Mouse (Mus musculus) kidney, adult 2 months (tissue): Measurements from ENCODE around the gene Slc24a5. TPM values are rescaled to one million over a fixed set of nuclear protein-coding genes. Genes with fewer than 3 reads are reported as not detected.

Source experiments
- DNase-seq: peaks from one replicate; pipeline ENCODE4 v3.0.0; 2021
- H3K27ac ChIP-seq: fragments of 200-500 bp; 2 replicates; pipeline ENCODE4 v1.5.1; 2012; ENCODE audit warnings: low read depth, low read length, control low read depth, inconsistent platforms; ENCODE audit not compliant: insufficient read depth
- H3K27me3 ChIP-seq: fragments of 200-500 bp; replicated peaks from 2 replicates; pipeline ENCODE4 v1.6.1; 2012; ENCODE audit warnings: mild to moderate bottlenecking, moderate library complexity, low read length, inconsistent platforms; ENCODE audit not compliant: control insufficient read depth, insufficient read depth
- H3K36me3 ChIP-seq: fragments of 200-500 bp; 2 replicates; pipeline ENCODE4 v1.6.1; 2012; ENCODE audit warnings: mild to moderate bottlenecking, moderate library complexity, low read length, inconsistent platforms; ENCODE audit not compliant: control insufficient read depth, insufficient read depth
- H3K4me1 ChIP-seq: fragments of 200-500 bp; 2 replicates; pipeline ENCODE4 v1.6.1; 2011; ENCODE audit warnings: low read length; ENCODE audit not compliant: control insufficient read depth, insufficient read depth
- H3K4me3 ChIP-seq: fragments of 200-500 bp; 2 replicates; pipeline ENCODE4 v1.5.1; 2011; ENCODE audit warnings: mild to moderate bottlenecking, low read depth, low read length, control low read depth; ENCODE audit not compliant: insufficient read depth
- CTCF ChIP-seq: fragments of 200-500 bp; conservative IDR thresholded peaks from 2 replicates; pipeline ENCODE4 v1.5.1; 2011; ENCODE audit warnings: low read depth, mild to moderate bottlenecking, control low read depth, low read length, moderate library complexity, mixed read lengths; ENCODE audit not compliant: insufficient read depth, insufficient read length
- POLR2A ChIP-seq: fragments of 200-500 bp; IDR thresholded peaks from one replicate; pipeline ENCODE4 v1.6.1; 2011; ENCODE audit warnings: low read depth, low read length, control low read depth
- WGBS: fragments of 180-500 bp; shearing (Covaris S2); methylation state at CpG from one replicate; pipeline ENCODE4 v1.1.7; 2018; 5-methylcytosine and 5-hydroxymethylcytosine counted together
- polyA plus RNA-seq: library from polyadenylated mRNA; depleted of rRNA; stranded (reverse); fragments of >200 nt; gene quantifications from 2 replicates; pipeline ENCODE4 v1.2.3, GENCODE M21; 2012; rRNA removed

The Slc24a5 gene
- polyA plus RNA-seq, 1 experiment: 0.33 TPM

GRCm38 (mm10) chr2:125136846-125137245 lies 68.9 kb downstream of the Slc24a5 start:
- no peak overlapping the region for H3K4me3 ChIP-seq
- H3K36me3 ChIP-seq: no peaks in the 10 kb centered on the region
- H3K4me1 ChIP-seq: no peaks in the 10 kb centered on the region
- DNase-seq: no peak
- no peak overlapping the region for H3K27ac ChIP-seq
- no peak for TF ChIP-seq POLR2A
- TF ChIP-seq CTCF: no peak
- H3K27me3 ChIP-seq: no peaks in the 10 kb centered on the region; the same call in 1 of the 2 replicates
- WGBS: 40% methylated on average over 7 of the region's 7 CpGs

Other genes with a start within 250 kb of the Slc24a5 start
- gene Myef2, start 55.5 kb downstream of the Slc24a5 start, polyA plus RNA-seq: 3.4 and 3.9 TPM in 2 replicates
- gene Ctxn2, start 68.6 kb downstream of the Slc24a5 start, polyA plus RNA-seq: 0.13 TPM in 1 of 2 replicates, not detected in the other
- gene Slc12a1, start 84.4 kb downstream of the Slc24a5 start, polyA plus RNA-seq: 182 and 217 TPM in 2 replicates
- gene Dut, start 179.1 kb downstream of the Slc24a5 start, polyA plus RNA-seq: 15.8 and 21.4 TPM in 2 replicates